Mouse (Mus musculus): ENCODE data around the gene Psmb1.
"Not testable (repeated sequence)": the region's sequence is repeated elsewhere in the genome, so short reads cannot be mapped to it uniquely, and the experiment has no call there.

The Psmb1 gene

GRCm38 (mm10) chr17:15461921-15462495 lies 37.5 kb downstream of the Psmb1 start:
- DNase-seq (ENCODE audit: low spot score): no peak

- DNase-seq (ENCODE audit: low spot score): no peak
These were observed 39.8 kb downstream of the Psmb1 start for GRCm38 (mm10) chr17:15459761-15460160.

DNA sequence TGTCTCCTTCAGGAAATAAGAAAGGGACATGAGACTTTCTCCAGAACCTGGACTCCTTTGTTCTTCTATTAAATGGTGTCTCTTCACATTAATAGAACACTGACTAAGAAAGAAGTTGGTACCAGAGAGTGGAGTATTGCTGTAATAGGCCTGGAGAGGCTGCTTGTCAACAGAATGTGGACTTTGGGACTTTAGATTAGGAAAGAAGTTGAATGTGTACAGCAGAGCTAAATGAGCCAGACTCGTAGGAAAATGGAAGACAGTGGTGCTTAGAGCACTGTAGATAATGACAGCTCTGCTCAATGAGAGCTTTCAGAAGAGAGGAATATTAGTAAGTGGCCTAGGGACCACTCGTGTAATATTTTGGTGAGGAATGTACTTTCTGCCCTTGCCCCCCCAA lies 43.0 kb downstream of the Psmb1 start:
- no peak for DNase-seq (ENCODE audit: low spot score)

DNA sequence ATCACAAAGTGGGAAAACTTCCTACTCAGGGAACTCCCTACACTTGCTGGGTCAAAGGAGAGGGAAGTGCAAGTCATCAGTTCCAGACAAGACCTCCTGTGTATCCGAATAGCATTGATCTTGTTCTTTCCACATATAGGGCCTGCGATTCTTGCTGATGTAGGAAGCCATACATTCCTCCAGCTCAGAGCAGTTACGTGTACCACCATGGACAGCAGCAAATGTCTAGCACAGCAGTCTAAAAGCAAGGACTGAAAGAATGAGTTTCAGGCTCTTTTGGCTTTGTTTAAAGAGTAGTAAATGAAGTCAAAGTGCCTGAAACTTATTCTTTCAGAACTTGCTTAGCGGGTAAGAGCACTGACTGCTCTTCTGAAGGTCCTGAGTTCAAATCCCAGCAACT lies 44.3 kb downstream of the Psmb1 start:
- no peak for DNase-seq (ENCODE audit: low spot score)

GRCm38 (mm10) chr17:15449606-15450005 lies 49.9 kb downstream of the Psmb1 start:
- DNase-seq (ENCODE audit: low spot score): no peak

GRCm38 (mm10) chr17:15449144-15449543 lies 50.4 kb downstream of the Psmb1 start:
- DNase-seq (ENCODE audit: low spot score): not testable (repeated sequence)

- no peak for DNase-seq (ENCODE audit: low spot score)
These were observed 51.7 kb downstream of the Psmb1 start for GRCm38 (mm10) chr17:15447831-15448230.

- DNase-seq (ENCODE audit: low spot score): no peak
These were observed 54.1 kb downstream of the Psmb1 start for GRCm38 (mm10) chr17:15445421-15445820.

- no peak for DNase-seq (ENCODE audit: low spot score)
These were observed 59.0 kb downstream of the Psmb1 start for GRCm38 (mm10) chr17:15440463-15441121.

DNA sequence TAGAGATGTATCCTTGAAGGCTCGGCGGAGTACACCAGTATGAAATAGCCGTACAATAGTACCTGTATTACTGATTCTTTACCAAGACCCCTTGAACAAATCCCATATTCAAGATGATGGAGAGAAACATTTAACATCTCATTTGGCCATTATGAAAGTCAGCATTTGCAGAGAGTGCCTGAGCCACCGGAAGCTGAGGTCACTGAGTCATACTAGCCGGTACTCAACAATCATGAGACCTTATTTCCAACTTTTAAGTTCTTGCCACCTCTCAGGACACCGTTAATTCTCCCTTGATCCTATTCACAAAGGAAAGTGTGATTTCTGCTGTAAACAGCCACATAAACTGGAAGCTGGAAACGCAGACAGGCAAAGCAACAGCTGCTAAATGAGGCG lies 59.5 kb downstream of the Psmb1 start:
- DNase-seq (ENCODE audit: low spot score): no peak

GRCm38 (mm10) chr17:15434748-15435147 lies 64.8 kb downstream of the Psmb1 start:
- DNase-seq (ENCODE audit: low spot score): no peak

GRCm38 (mm10) chr17:15432036-15432435 lies 67.5 kb downstream of the Psmb1 start:
- DNase-seq (ENCODE audit: low spot score): no peak

GRCm38 (mm10) chr17:15431551-15431950 lies 68.0 kb downstream of the Psmb1 start:
- no peak for DNase-seq (ENCODE audit: low spot score)

- DNase-seq (ENCODE audit: low spot score): no peak
These were observed 68.5 kb downstream of the Psmb1 start for GRCm38 (mm10) chr17:15431021-15431514.

DNA sequence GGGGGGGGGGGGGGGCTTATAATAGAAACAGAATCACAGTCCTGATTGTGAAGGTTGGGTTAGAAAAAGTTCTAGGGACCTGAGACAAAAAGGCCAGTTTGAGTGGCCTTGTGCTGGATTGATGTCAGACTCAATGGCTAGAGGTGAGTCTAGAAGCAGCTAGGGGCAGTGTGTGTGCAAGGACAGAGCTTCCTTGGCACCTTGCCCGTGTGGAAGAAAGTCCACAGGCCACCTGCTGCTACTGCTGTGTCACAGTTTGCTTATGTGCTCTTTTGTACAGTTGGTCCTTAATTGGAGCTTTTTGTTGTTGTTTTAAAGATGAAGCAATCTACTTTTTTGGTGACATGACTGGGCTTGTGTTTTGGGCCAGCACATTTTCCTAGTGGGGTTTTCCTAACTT lies 69.6 kb downstream of the Psmb1 start:
- no peak for DNase-seq (ENCODE audit: low spot score)

DNA sequence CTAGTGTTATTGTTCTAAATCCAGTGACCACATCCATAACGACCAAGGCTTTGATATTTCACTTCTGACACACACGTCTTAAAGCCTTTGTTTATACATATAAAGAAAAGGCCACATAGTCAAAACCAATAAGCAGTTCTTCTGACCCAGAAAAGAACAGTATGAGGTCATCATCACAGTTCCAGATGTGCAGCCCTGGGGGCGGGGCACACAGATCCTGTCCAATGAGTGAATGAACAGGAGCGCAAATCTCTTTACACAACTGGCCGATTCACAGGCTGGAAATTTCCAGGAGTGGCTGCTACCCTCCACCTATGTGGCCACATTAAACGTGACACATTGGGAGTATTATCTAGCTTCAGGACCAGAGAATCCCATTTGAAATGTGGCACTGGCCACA lies 70.1 kb downstream of the Psmb1 start:
- no peak for DNase-seq (ENCODE audit: low spot score)

- DNase-seq (ENCODE audit: low spot score): no peak
These were observed 73.6 kb downstream of the Psmb1 start for GRCm38 (mm10) chr17:15425931-15426330.

All from T-cell, adult 2 months (primary cell).